Mouse (Mus musculus) stomach, postnatal 0 days (tissue): Measurements from ENCODE around the gene Esyt3.

Experiments used
- CTCF ChIP-seq: IDR thresholded peaks from 2 replicates; pipeline ENCODE4 v1.5.1; 2016; ENCODE audit warnings: antibody characterized with exemption, low read depth, mild to moderate bottlenecking, moderate library complexity
- EP300 ChIP-seq: optimal IDR thresholded peaks from 2 replicates; pipeline ENCODE3; 2016; ENCODE audit warnings: antibody characterized with exemption

DNA sequence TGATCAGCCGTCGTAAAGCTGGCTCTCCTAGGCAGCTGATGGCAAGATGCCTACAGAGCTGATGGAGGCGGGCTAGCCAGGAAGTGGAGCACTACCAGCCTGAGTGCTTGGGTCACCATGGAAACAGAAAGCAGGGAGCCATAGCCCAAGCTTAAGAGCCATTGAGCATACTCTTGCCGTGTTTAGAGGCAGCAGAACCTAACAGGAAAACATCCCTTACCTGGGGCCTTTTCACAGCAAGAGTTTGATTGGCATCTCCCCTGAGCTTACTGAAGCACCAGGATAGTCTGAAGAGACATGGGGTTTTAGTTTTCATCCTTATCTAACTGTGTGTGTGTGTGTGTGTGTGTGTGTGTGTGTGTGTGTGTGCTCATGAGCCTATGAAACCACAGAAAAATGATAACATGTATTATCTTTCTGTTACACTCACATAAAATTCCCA is 13.0 kb downstream of the Esyt3 start:
- no peak for TF ChIP-seq EP300
- TF ChIP-seq CTCF, result no peak
